Mouse (Mus musculus) forebrain, embryonic 10.5 days (tissue): ENCODE measurements around the gene Pom121l2. TPM values are rescaled to one million over a fixed set of nuclear protein-coding genes. Genes with fewer than 3 reads are reported as not detected.
"Not testable (repeated sequence)": the region's sequence is repeated elsewhere in the genome, so short reads cannot be mapped to it uniquely, and the experiment has no call there.

ENCODE experiments used
- DNase-seq: peaks from one replicate; pipeline ENCODE4 v3.0.0-alpha.2; 2017; ENCODE audit warnings: low spot score; ENCODE audit errors: extremely low spot score
- H3K27ac ChIP-seq: fragments of 300-500 bp; sonication (generic); 2 replicates; pipeline ENCODE4 v1.5.1; 2016; ENCODE audit warnings: mild to moderate bottlenecking
- H3K27me3 ChIP-seq: fragments of 300-500 bp; sonication (generic); 2 replicates; pipeline ENCODE4 v1.6.1; 2016; ENCODE audit warnings: mild to moderate bottlenecking; ENCODE audit not compliant: poor library complexity, severe bottlenecking
- H3K36me3 ChIP-seq: fragments of 300-500 bp; sonication (generic); replicated peaks from 2 replicates; pipeline ENCODE4 v1.6.1; 2016; ENCODE audit warnings: mild to moderate bottlenecking, moderate library complexity
- H3K4me1 ChIP-seq: fragments of 300-500 bp; sonication (generic); 2 replicates; pipeline ENCODE4 v1.6.1; 2016
- H3K4me3 ChIP-seq: fragments of 300-500 bp; sonication (generic); 2 replicates; pipeline ENCODE4 v1.5.1; 2016; ENCODE audit warnings: mild to moderate bottlenecking, moderate library complexity
- H3K9me3 ChIP-seq: fragments of 300-500 bp; sonication (generic); 2 replicates; pipeline ENCODE4 v1.6.1; 2016; ENCODE audit warnings: mild to moderate bottlenecking, moderate library complexity
- WGBS: fragments of 180-500 bp; shearing (Covaris S2); methylation state at CpG from one replicate; pipeline ENCODE4 v1.1.7; 2016; 5-methylcytosine and 5-hydroxymethylcytosine counted together
- microRNA-seq: library from miRNA; unstranded; fragments of <30 nt; microRNA quantifications from one replicate; pipeline ENCODE4, GENCODE M21; 2017
- polyA plus RNA-seq: library from polyadenylated mRNA; unstranded; fragments of >200 nt; fragmentation: Nextera tagmentation; extraction: Ambion mirVana; gene quantifications from 2 replicates; pipeline ENCODE4 v1.2.1, GENCODE M21; 2016

Gene Pom121l2
- polyA plus RNA-seq, 1 experiment from 2014 or later = 0.09 TPM

- H3K9me3 ChIP-seq = no peaks in the 10 kb centered on the region
- WGBS = 62% methylated on average over 5 of the region's 5 CpGs
- H3K4me3 ChIP-seq = peak overlapping the region; percentile 58
- peak; percentile 18 for DNase-seq
- peak overlapping the region; percentile 96 for H3K27ac ChIP-seq
- H3K4me1 ChIP-seq = peaks cover 43% of the 10 kb centered on the region
- no peaks in the 10 kb centered on the region for H3K27me3 ChIP-seq
- no peaks in the 10 kb centered on the region for H3K36me3 ChIP-seq
Measured at GRCm38 (mm10) chr13:22033741-22034442, 52.9 kb downstream of the Pom121l2 start.

- Histone ChIP-seq H3K36me3 (no peaks in the 10 kb centered on the region), H3K4me3 (peak overlapping the region; percentile 58), H3K9me3 (no peaks in the 10 kb centered on the region), H3K27me3 (no peaks in the 10 kb centered on the region), H3K27ac (peak overlapping the region; percentile 96), H3K4me1 (peaks cover 39% of the 10 kb centered on the region)
- under 1% methylated on average over 14 of the region's 14 CpGs for WGBS
- DNase-seq = peak; percentile 50
Measured at GRCm38 (mm10) chr13:22034443-22035266, 53.7 kb downstream of the Pom121l2 start.

GRCm38 (mm10) chr13:22035267-22036148 is 54.5 kb downstream of the Pom121l2 start, which contains the start of the genes Hist1h2ah and Hist1h2bk:
Gene Hist1h2ah (minus strand): TSS chr13:22035568.
Gene Hist1h2bk (plus strand): TSS chr13:22035870.
- peak within 1 kb of the TSS; percentile 58 for H3K4me3 ChIP-seq
- not testable (repeated sequence) for H3K27me3 ChIP-seq, H3K9me3 ChIP-seq, H3K36me3 ChIP-seq
- peaks cover 47% of the 10 kb centered on the region for H3K4me1 ChIP-seq
- H3K27ac ChIP-seq = peak within 1 kb of the TSS; percentile 96
- 0% methylated on average over 29 of the region's 69 CpGs for WGBS
- DNase-seq = peak; percentile 88

- DNase-seq = peak; percentile 67
- Histone ChIP-seq H3K4me1 (peaks cover 50% of the 10 kb centered on the region), H3K27ac (peak overlapping the region; percentile 96), H3K27me3 (no peaks in the 10 kb centered on the region), H3K9me3 (no peaks in the 10 kb centered on the region), H3K4me3 (peak overlapping the region; percentile 55), H3K36me3 (no peaks in the 10 kb centered on the region)
- WGBS = 2% methylated on average over 23 of the region's 23 CpGs
Measured at GRCm38 (mm10) chr13:22036149-22036956, 55.4 kb downstream of the Pom121l2 start.

GRCm38 (mm10) chr13:22036986-22037385 is 56.0 kb downstream of the Pom121l2 start:
- H3K27ac ChIP-seq = peak overlapping the region; percentile 96
- WGBS = 63% methylated on average over 3 of the region's 3 CpGs
- H3K4me1 ChIP-seq = peaks cover 56% of the 10 kb centered on the region
- no peaks in the 10 kb centered on the region for H3K36me3 ChIP-seq
- H3K9me3 ChIP-seq = no peaks in the 10 kb centered on the region
- H3K4me3 ChIP-seq = peak overlapping the region; percentile 55
- DNase-seq = peak; percentile 27
- H3K27me3 ChIP-seq = no peaks in the 10 kb centered on the region

- no peaks in the 10 kb centered on the region for H3K27me3 ChIP-seq
- no peak for DNase-seq
- H3K4me3 ChIP-seq = peak overlapping the region; percentile 55
- peaks cover 57% of the 10 kb centered on the region for H3K4me1 ChIP-seq
- H3K27ac ChIP-seq = peak overlapping the region; percentile 96
- no peaks in the 10 kb centered on the region for H3K36me3 ChIP-seq
- no peaks in the 10 kb centered on the region for H3K9me3 ChIP-seq
- 84% methylated on average over 2 of the region's 2 CpGs for WGBS
Measured at GRCm38 (mm10) chr13:22037415-22037814, 56.4 kb downstream of the Pom121l2 start.

Small RNAs within 50 kb of the gene (microRNA-seq; reads per million reads assigned to microRNA genes)
- gene Gm44390 = 0.90 reads per million

Other genes starting within 250 kb of the Pom121l2 start
- 0.97 and 1.8 TPM in 2 replicates for gene Hist1h4j, start 246.1 kb upstream of the Pom121l2 start, polyA plus RNA-seq
- gene Hist1h4k, start 230.7 kb upstream of the Pom121l2 start, polyA plus RNA-seq = 1.8 and 5.8 TPM in 2 replicates
- 17.5 and 18.1 TPM in 2 replicates for gene Hist1h2ak, start 227.4 kb upstream of the Pom121l2 start, polyA plus RNA-seq
- 1.6 and 1.8 TPM in 2 replicates for gene Hist1h2bn, start 227.1 kb upstream of the Pom121l2 start, polyA plus RNA-seq
- 37.0 and 43.0 TPM in 2 replicates for gene Hist1h1b, start 200.6 kb upstream of the Pom121l2 start, polyA plus RNA-seq
- 120 and 124 TPM in 2 replicates for gene Hist1h3i, start 197.8 kb upstream of the Pom121l2 start, polyA plus RNA-seq
- gene Hist1h2an, start 194.0 kb upstream of the Pom121l2 start, polyA plus RNA-seq = 11.9 and 17.4 TPM in 2 replicates
- gene Hist1h2bp, start 193.7 kb upstream of the Pom121l2 start, polyA plus RNA-seq = 4.3 and 4.8 TPM in 2 replicates
- gene Hist1h2bq, start 171.0 kb upstream of the Pom121l2 start, polyA plus RNA-seq = 19.8 and 21.9 TPM in 2 replicates
- gene Hist1h2ao, start 170.7 kb upstream of the Pom121l2 start, polyA plus RNA-seq = 4.2 TPM in 1 of 2 replicates, not detected in the other
- gene Hist1h4m, start 169.4 kb upstream of the Pom121l2 start, polyA plus RNA-seq = not detected in 2 replicates
- gene Hist1h4n, start 149.0 kb upstream of the Pom121l2 start, polyA plus RNA-seq = 9.3 and 9.4 TPM in 2 replicates
- gene Hist1h2ap, start 147.7 kb upstream of the Pom121l2 start, polyA plus RNA-seq = 6,723 and 6,843 TPM in 2 replicates
- gene Hist1h2br, start 147.5 kb upstream of the Pom121l2 start, polyA plus RNA-seq = 20.1 and 23.1 TPM in 2 replicates
- 24.3 and 26.8 TPM in 2 replicates for gene Zfp184, start 36.1 kb upstream of the Pom121l2 start, polyA plus RNA-seq
- gene Prss16, start 28.5 kb downstream of the Pom121l2 start, polyA plus RNA-seq = 0.26 and 0.41 TPM in 2 replicates
- 12.1 and 14.3 TPM in 2 replicates for gene Hist1h2ah, start 54.4 kb downstream of the Pom121l2 start, polyA plus RNA-seq
- gene Hist1h2bk, start 54.7 kb downstream of the Pom121l2 start, polyA plus RNA-seq = 6.4 and 7.7 TPM in 2 replicates
- 53.1 and 58.6 TPM in 2 replicates for gene Hist1h4i, start 60.2 kb downstream of the Pom121l2 start, polyA plus RNA-seq
- 54.9 and 55.0 TPM in 2 replicates for gene Hist1h2ag, start 61.8 kb downstream of the Pom121l2 start, polyA plus RNA-seq
- 11.7 and 14.9 TPM in 2 replicates for gene Hist1h2bj, start 62.0 kb downstream of the Pom121l2 start, polyA plus RNA-seq
- not detected in 2 replicates for gene Vmn1r188, start 103.2 kb downstream of the Pom121l2 start, polyA plus RNA-seq
- not detected in 2 replicates for gene Vmn1r189, start 124.6 kb downstream of the Pom121l2 start, polyA plus RNA-seq
- not detected in 2 replicates for gene Vmn1r191, start 202.8 kb downstream of the Pom121l2 start, polyA plus RNA-seq
- not detected in 2 replicates for gene Vmn1r192, start 209.9 kb downstream of the Pom121l2 start, polyA plus RNA-seq
- gene Vmn1r193, start 242.0 kb downstream of the Pom121l2 start, polyA plus RNA-seq = not detected in 2 replicates